Mouse (Mus musculus) liver, adult 2 months (tissue): ENCODE data around the gene Omd. TPM values are rescaled to one million over a fixed set of nuclear protein-coding genes. Genes with fewer than 3 reads are reported as not detected.

Experiments used
- DNase-seq: peaks from one replicate; pipeline ENCODE4 v3.0.0-alpha.2; 2011; ENCODE audit warnings: low read depth, low spot score; ENCODE audit errors: extremely low read depth
- H3K27ac ChIP-seq: fragments of 200-500 bp; replicated peaks from 2 replicates; pipeline ENCODE4 v1.5.1; 2012; ENCODE audit warnings: low read depth, mild to moderate bottlenecking, control low read depth, inconsistent platforms, low read length; ENCODE audit not compliant: insufficient read depth
- H3K27me3 ChIP-seq: fragments of 200-500 bp; 2 replicates; pipeline ENCODE4 v1.6.1; 2012; ENCODE audit warnings: mild to moderate bottlenecking, moderate library complexity, low read length, inconsistent platforms; ENCODE audit not compliant: control insufficient read depth, insufficient read depth
- H3K36me3 ChIP-seq: fragments of 200-500 bp; 2 replicates; pipeline ENCODE4 v1.6.1; 2012; ENCODE audit warnings: low read length, inconsistent platforms; ENCODE audit not compliant: control insufficient read depth, insufficient read depth
- H3K4me1 ChIP-seq: fragments of 200-500 bp; 2 replicates; pipeline ENCODE4 v1.6.1; 2011; ENCODE audit warnings: low read length; ENCODE audit not compliant: control insufficient read depth, insufficient read depth
- H3K4me3 ChIP-seq: fragments of 200-500 bp; 2 replicates; pipeline ENCODE4 v1.5.1; 2011; ENCODE audit warnings: low read depth, mild to moderate bottlenecking, control low read depth, low read length, moderate library complexity; ENCODE audit not compliant: insufficient read depth
- H3K79me2 ChIP-seq: fragments of 200-500 bp; 2 replicates; pipeline ENCODE4 v1.6.1; 2012; ENCODE audit warnings: inconsistent platforms, mild to moderate bottlenecking, low read length, moderate library complexity; ENCODE audit not compliant: control insufficient read depth, insufficient read depth
- H3K9ac ChIP-seq: fragments of 200-500 bp; 2 replicates; pipeline ENCODE4 v1.6.1; 2012; ENCODE audit warnings: low read depth, mild to moderate bottlenecking, control low read depth, inconsistent platforms, low read length
- CTCF ChIP-seq: fragments of 200-500 bp; IDR thresholded peaks from 2 replicates; pipeline ENCODE4 v1.5.1; 2011; ENCODE audit warnings: low read depth, low read length, control low read depth
- POLR2A ChIP-seq: fragments of 200-500 bp; IDR thresholded peaks from 2 replicates; pipeline ENCODE4 v1.6.1; 2011; ENCODE audit warnings: low read length, control low read depth; ENCODE audit not compliant: insufficient read depth; ENCODE audit errors: extremely low read depth
- WGBS: fragments of 180-500 bp; shearing (Covaris S2); methylation state at CpG from one replicate; pipeline ENCODE4 v1.1.7; 2018; 5-methylcytosine and 5-hydroxymethylcytosine counted together
- polyA plus RNA-seq: library from polyadenylated mRNA; depleted of rRNA; stranded (reverse); fragments of >200 nt; gene quantifications from 2 replicates; pipeline ENCODE4 v1.2.3, GENCODE M21; 2012; rRNA removed
- total RNA-seq: library from RNA; depleted of rRNA; stranded (reverse); fragments of >200 nt; gene quantifications from 2 replicates; pipeline ENCODE4 v1.2.3, GENCODE M21; 2014; rRNA removed

The Omd gene
- total and polyA plus RNA-seq, 2 experiments, result 0.55 TPM; not detected in 1

GRCm38 (mm10) chr13:49618365-49618764 is 36.1 kb downstream of the Omd start:
- no peaks in the 10 kb centered on the region for H3K27me3 ChIP-seq
- H3K27ac ChIP-seq, result no peak overlapping the region
- TF ChIP-seq POLR2A (no peak), CTCF (no peak)
- no peak overlapping the region for H3K4me3 ChIP-seq
- DNase-seq, result no peak
- H3K4me1 ChIP-seq, result no peaks in the 10 kb centered on the region
- H3K79me2 ChIP-seq, result no peaks in the 10 kb centered on the region
- no peaks in the 10 kb centered on the region for H3K36me3 ChIP-seq
- H3K9ac ChIP-seq, result no peak overlapping the region

GRCm38 (mm10) chr13:49623216-49623615 is 41.0 kb downstream of the Omd start:
- H3K79me2 ChIP-seq, result no peaks in the 10 kb centered on the region
- H3K4me3 ChIP-seq, result no peak overlapping the region
- no peaks in the 10 kb centered on the region for H3K36me3 ChIP-seq
- no peak for TF ChIP-seq CTCF
- TF ChIP-seq POLR2A, result no peak
- no peak overlapping the region for H3K9ac ChIP-seq
- H3K27ac ChIP-seq, result no peak overlapping the region
- DNase-seq, result no peak
- 74% methylated on average over 1 of the region's 1 CpGs for WGBS
- no peaks in the 10 kb centered on the region for H3K4me1 ChIP-seq
- no peaks in the 10 kb centered on the region for H3K27me3 ChIP-seq

- H3K4me3 ChIP-seq, result no peak overlapping the region
- no peaks in the 10 kb centered on the region for H3K36me3 ChIP-seq
- no peak for DNase-seq
- no peaks in the 10 kb centered on the region for H3K27me3 ChIP-seq
- no peak overlapping the region for H3K27ac ChIP-seq
- no peaks in the 10 kb centered on the region for H3K4me1 ChIP-seq
- H3K9ac ChIP-seq, result no peak overlapping the region
- TF ChIP-seq POLR2A (no peak), CTCF (no peak)
- H3K79me2 ChIP-seq, result no peaks in the 10 kb centered on the region
Observed at GRCm38 (mm10) chr13:49628167-49628566, 45.9 kb downstream of the Omd start.

- Histone ChIP-seq H3K79me2 (no peaks in the 10 kb centered on the region), H3K36me3 (no peaks in the 10 kb centered on the region), H3K27me3 (no peaks in the 10 kb centered on the region), H3K4me3 (no peak overlapping the region), H3K27ac (no peak overlapping the region), H3K9ac (no peak overlapping the region), H3K4me1 (no peaks in the 10 kb centered on the region)
- no peak for DNase-seq
- WGBS, result 93% methylated on average over 2 of the region's 2 CpGs
- no peak for TF ChIP-seq CTCF
Observed at GRCm38 (mm10) chr13:49629076-49629475, 46.8 kb downstream of the Omd start.

- Histone ChIP-seq H3K79me2 (no peaks in the 10 kb centered on the region), H3K27ac (no peak overlapping the region), H3K4me1 (peaks cover 3% of the 10 kb centered on the region; the same call in 1 of the 2 replicates), H3K9ac (no peak overlapping the region), H3K36me3 (no peaks in the 10 kb centered on the region), H3K4me3 (no peak overlapping the region), H3K27me3 (no peaks in the 10 kb centered on the region)
- no peak for TF ChIP-seq POLR2A
- no peak for TF ChIP-seq CTCF
- 98% methylated on average over 2 of the region's 2 CpGs for WGBS
- DNase-seq, result no peak
Observed at GRCm38 (mm10) chr13:49639965-49640364, 57.7 kb downstream of the Omd start.

Other genes with a start within 250 kb of the Omd start
- 7.4 and 7.6 TPM in 2 replicates for gene Bicd2, start 240.9 kb upstream of the Omd start, total RNA-seq
- 6.2 and 8.7 TPM in 2 replicates for gene Bicd2, start 240.9 kb upstream of the Omd start, polyA plus RNA-seq
- gene Ippk, start 161.2 kb upstream of the Omd start, total RNA-seq, result 5.0 and 5.6 TPM in 2 replicates
- gene Ippk, start 161.2 kb upstream of the Omd start, polyA plus RNA-seq, result 3.2 and 3.9 TPM in 2 replicates
- 0.13 and 0.18 TPM in 2 replicates for gene Tes3-ps, start 89.1 kb upstream of the Omd start, total RNA-seq
- gene Tes3-ps, start 89.1 kb upstream of the Omd start, polyA plus RNA-seq, result 0.04 TPM in 2 replicates
- 0.55 and 0.81 TPM in 2 replicates for gene Ecm2, start 77.7 kb upstream of the Omd start, total RNA-seq
- 0.07 and 0.15 TPM in 2 replicates for gene Ecm2, start 77.7 kb upstream of the Omd start, polyA plus RNA-seq
- gene Aspn, start 38.0 kb upstream of the Omd start, total RNA-seq, result 0.13 and 0.65 TPM in 2 replicates
- gene Aspn, start 38.0 kb upstream of the Omd start, polyA plus RNA-seq, result not detected in 2 replicates
- 1.9 and 2.4 TPM in 2 replicates for gene Ogn, start 25.6 kb downstream of the Omd start, total RNA-seq
- 0.23 and 0.47 TPM in 2 replicates for gene Ogn, start 25.6 kb downstream of the Omd start, polyA plus RNA-seq
- gene Cenpp, start 70.3 kb downstream of the Omd start, total RNA-seq, result 0.55 and 1.3 TPM in 2 replicates
- 0.12 TPM in 1 of 2 replicates, not detected in the other for gene Cenpp, start 70.3 kb downstream of the Omd start, polyA plus RNA-seq
- gene Nol8, start 70.6 kb downstream of the Omd start, total RNA-seq, result 5.1 and 6.5 TPM in 2 replicates
- 0.70 and 1.1 TPM in 2 replicates for gene Nol8, start 70.6 kb downstream of the Omd start, polyA plus RNA-seq
- 15.9 and 22.4 TPM in 2 replicates for gene Iars, start 99.6 kb downstream of the Omd start, total RNA-seq
- gene Iars, start 99.6 kb downstream of the Omd start, polyA plus RNA-seq, result 12.9 and 13.5 TPM in 2 replicates
- not detected in 2 replicates for gene Gm30302, start 216.5 kb downstream of the Omd start, total RNA-seq
- not detected in 2 replicates for gene Gm30302, start 216.5 kb downstream of the Omd start, polyA plus RNA-seq